Mouse (Mus musculus) heart, embryonic 12.5 days (tissue): ENCODE data around the gene Cdadc1. TPM values are rescaled to one million over a fixed set of nuclear protein-coding genes. Genes with fewer than 3 reads are reported as not detected.

Experiments used
- ATAC-seq: fragments of 200-750 bp; cut with Nextera tagmentation; 2 replicates; pipeline ENCODE4 v1.8.0; 2017; ENCODE audit warnings: moderate TSS enrichment, moderate library complexity; ENCODE audit not compliant: insufficient number of reproducible peaks, low FRiP score
- H3K27ac ChIP-seq: fragments of 300-500 bp; sonication (generic); 2 replicates; pipeline ENCODE4 v1.5.1; 2016; ENCODE audit warnings: mild to moderate bottlenecking, moderate library complexity; ENCODE audit not compliant: poor library complexity, severe bottlenecking
- H3K27me3 ChIP-seq: fragments of 300-500 bp; sonication (generic); replicated peaks from 2 replicates; pipeline ENCODE4 v1.6.1; 2016; ENCODE audit warnings: mild to moderate bottlenecking, moderate library complexity
- H3K36me3 ChIP-seq: fragments of 300-500 bp; sonication (generic); 2 replicates; pipeline ENCODE4 v1.6.1; 2016; ENCODE audit warnings: mild to moderate bottlenecking, moderate library complexity
- H3K4me1 ChIP-seq: fragments of 300-500 bp; sonication (generic); replicated peaks from 2 replicates; pipeline ENCODE4 v1.6.1; 2016; ENCODE audit warnings: mild to moderate bottlenecking
- H3K4me2 ChIP-seq: fragments of 300-500 bp; sonication (generic); 2 replicates; pipeline ENCODE4 v1.6.1; 2016; ENCODE audit warnings: mild to moderate bottlenecking, moderate library complexity
- H3K4me3 ChIP-seq: fragments of 300-500 bp; sonication (generic); 2 replicates; pipeline ENCODE4 v1.5.1; 2016; ENCODE audit warnings: mild to moderate bottlenecking
- H3K9ac ChIP-seq: fragments of 300-500 bp; sonication (generic); 2 replicates; pipeline ENCODE4 v1.6.1; 2016; ENCODE audit warnings: mild to moderate bottlenecking, moderate library complexity
- H3K9me3 ChIP-seq: fragments of 300-500 bp; sonication (generic); replicated peaks from 2 replicates; pipeline ENCODE4 v1.6.1; 2016; ENCODE audit warnings: mild to moderate bottlenecking, moderate library complexity
- WGBS: fragments of 180-500 bp; shearing (Covaris S2); methylation state at CpG from one replicate; pipeline ENCODE4 v1.1.7; 2016; 5-methylcytosine and 5-hydroxymethylcytosine counted together
- polyA plus RNA-seq: library from polyadenylated mRNA; unstranded; fragments of >200 nt; fragmentation: Nextera tagmentation; extraction: Ambion mirVana; gene quantifications from 2 replicates; pipeline ENCODE4 v1.2.1, GENCODE M21; 2016

The Cdadc1 gene
- polyA plus RNA-seq, 1 experiment from 2014 or later = 33.0 TPM

GRCm38 (mm10) chr14:59543956-59544355, 53.8 kb downstream of the Cdadc1 start:
- Histone ChIP-seq H3K4me2 (no peak overlapping the region), H3K9ac (no peak overlapping the region), H3K27ac (no peak overlapping the region), H3K36me3 (peaks cover 8% of the 10 kb centered on the region), H3K4me3 (no peak overlapping the region), H3K4me1 (no peaks in the 10 kb centered on the region), H3K27me3 (no peaks in the 10 kb centered on the region), H3K9me3 (no peaks in the 10 kb centered on the region)
- 70% methylated on average over 5 of the region's 5 CpGs for WGBS
- ATAC-seq = no peak

- Histone ChIP-seq H3K9me3 (no peaks in the 10 kb centered on the region), H3K9ac (no peak overlapping the region), H3K4me1 (no peaks in the 10 kb centered on the region), H3K27ac (no peak overlapping the region), H3K36me3 (peaks cover 10% of the 10 kb centered on the region), H3K4me2 (no peak overlapping the region), H3K4me3 (no peak overlapping the region), H3K27me3 (no peaks in the 10 kb centered on the region)
- WGBS = 66% methylated on average over 3 of the region's 3 CpGs
- no peak for ATAC-seq
Measured at GRCm38 (mm10) chr14:59543158-59543826, 54.5 kb downstream of the Cdadc1 start.

GRCm38 (mm10) chr14:59540761-59541160, 57.0 kb downstream of the Cdadc1 start:
- no peak for ATAC-seq
- Histone ChIP-seq H3K9ac (no peak overlapping the region), H3K27ac (no peak overlapping the region), H3K4me2 (no peak overlapping the region), H3K9me3 (no peaks in the 10 kb centered on the region), H3K4me1 (no peaks in the 10 kb centered on the region), H3K27me3 (no peaks in the 10 kb centered on the region), H3K4me3 (no peak overlapping the region), H3K36me3 (peaks cover 10% of the 10 kb centered on the region)
- 81% methylated on average over 6 of the region's 6 CpGs for WGBS

- WGBS = 88% methylated on average over 2 of the region's 2 CpGs
- H3K4me2 ChIP-seq = no peak overlapping the region
- no peaks in the 10 kb centered on the region for H3K9me3 ChIP-seq
- H3K4me1 ChIP-seq = no peaks in the 10 kb centered on the region
- peaks cover 10% of the 10 kb centered on the region for H3K36me3 ChIP-seq
- H3K27ac ChIP-seq = no peak overlapping the region
- H3K9ac ChIP-seq = no peak overlapping the region
- ATAC-seq = no peak
- H3K27me3 ChIP-seq = no peaks in the 10 kb centered on the region
- H3K4me3 ChIP-seq = no peak overlapping the region
Measured at GRCm38 (mm10) chr14:59540230-59540629, 57.5 kb downstream of the Cdadc1 start.

- H3K4me3 ChIP-seq = no peak overlapping the region
- no peak for ATAC-seq
- no peak overlapping the region for H3K9ac ChIP-seq
- no peaks in the 10 kb centered on the region for H3K9me3 ChIP-seq
- no peaks in the 10 kb centered on the region for H3K27me3 ChIP-seq
- WGBS = 86% methylated on average over 4 of the region's 4 CpGs
- H3K27ac ChIP-seq = no peak overlapping the region
- H3K36me3 ChIP-seq = peaks cover 10% of the 10 kb centered on the region
- no peaks in the 10 kb centered on the region for H3K4me1 ChIP-seq
- H3K4me2 ChIP-seq = no peak overlapping the region
Measured at GRCm38 (mm10) chr14:59537829-59538432, 59.8 kb downstream of the Cdadc1 start.

- Histone ChIP-seq H3K9me3 (no peaks in the 10 kb centered on the region), H3K9ac (no peak overlapping the region), H3K27me3 (no peaks in the 10 kb centered on the region), H3K4me3 (no peak overlapping the region), H3K4me2 (no peak overlapping the region), H3K36me3 (peaks cover 1% of the 10 kb centered on the region), H3K4me1 (no peaks in the 10 kb centered on the region; the same call in 1 of the 2 replicates), H3K27ac (no peak overlapping the region)
- ATAC-seq = no peak
Measured at GRCm38 (mm10) chr14:59533908-59534307, 63.9 kb downstream of the Cdadc1 start.

GRCm38 (mm10) chr14:59532986-59533385, 64.8 kb downstream of the Cdadc1 start:
- WGBS = 86% methylated on average over 1 of the region's 1 CpGs
- Histone ChIP-seq H3K36me3 (no peaks in the 10 kb centered on the region), H3K27me3 (no peaks in the 10 kb centered on the region), H3K27ac (no peak overlapping the region), H3K4me2 (no peak overlapping the region), H3K9me3 (no peaks in the 10 kb centered on the region), H3K4me1 (no peaks in the 10 kb centered on the region; the same call in 1 of the 2 replicates), H3K9ac (no peak overlapping the region), H3K4me3 (no peak overlapping the region)
- no peak for ATAC-seq

GRCm38 (mm10) chr14:59530801-59531200, 67.0 kb downstream of the Cdadc1 start:
- WGBS = 73% methylated on average over 1 of the region's 1 CpGs

GRCm38 (mm10) chr14:59525843-59526242, 71.9 kb downstream of the Cdadc1 start:
- 0 out of 2 replicates have a peak, but pooled peaks cover 3% of the 10 kb centered on the region for H3K36me3 ChIP-seq
- H3K4me3 ChIP-seq = no peak overlapping the region
- no peaks in the 10 kb centered on the region for H3K27me3 ChIP-seq
- WGBS = 73% methylated on average over 5 of the region's 5 CpGs
- H3K4me1 ChIP-seq = peaks cover 5% of the 10 kb centered on the region; the same call in 1 of the 2 replicates
- no peak overlapping the region for H3K27ac ChIP-seq
- H3K9ac ChIP-seq = no peak overlapping the region
- no peak overlapping the region for H3K4me2 ChIP-seq
- H3K9me3 ChIP-seq = no peaks in the 10 kb centered on the region
- ATAC-seq = no peak

More at GRCm38 (mm10) chr14:59530801-59531200, 67.0 kb downstream of the Cdadc1 start:
- Histone ChIP-seq H3K4me2 (no peak overlapping the region), H3K36me3 (no peaks in the 10 kb centered on the region), H3K9ac (no peak overlapping the region), H3K4me1 (no peaks in the 10 kb centered on the region; the same call in 1 of the 2 replicates), H3K9me3 (no peaks in the 10 kb centered on the region), H3K4me3 (no peak overlapping the region), H3K27me3 (no peaks in the 10 kb centered on the region), H3K27ac (no peak overlapping the region)
- no peak for ATAC-seq

- Histone ChIP-seq H3K9ac (no peak overlapping the region), H3K27ac (no peak overlapping the region), H3K9me3 (no peaks in the 10 kb centered on the region), H3K36me3 (no peaks in the 10 kb centered on the region), H3K4me1 (no peaks in the 10 kb centered on the region), H3K4me2 (no peak overlapping the region), H3K27me3 (no peaks in the 10 kb centered on the region), H3K4me3 (no peak overlapping the region)
- no peak for ATAC-seq
- WGBS = 87% methylated on average over 6 of the region's 6 CpGs
Measured at GRCm38 (mm10) chr14:59513922-59514444, 83.8 kb downstream of the Cdadc1 start.
